Mouse (Mus musculus) heart, embryonic 16.5 days (tissue): Measurements from ENCODE around the gene Ddx43. TPM values are rescaled to one million over a fixed set of nuclear protein-coding genes. Genes with fewer than 3 reads are reported as not detected.

ENCODE experiments used
- ATAC-seq: fragments of 200-750 bp; cut with Nextera tagmentation; replicated peaks from 2 replicates; pipeline ENCODE4 v1.8.0; 2017; ENCODE audit warnings: moderate number of reproducible peaks; ENCODE audit not compliant: insufficient read depth, low FRiP score; ENCODE audit errors: extremely low read depth
- H3K27ac ChIP-seq: fragments of 300-500 bp; sonication (generic); 2 replicates; pipeline ENCODE4 v1.5.1; 2014; ENCODE audit warnings: mild to moderate bottlenecking, low read length, control low read depth, moderate library complexity
- H3K27me3 ChIP-seq: fragments of 300-500 bp; sonication (generic); 2 replicates; pipeline ENCODE4 v1.6.1; 2014; ENCODE audit warnings: low read length, mixed read lengths; ENCODE audit not compliant: control insufficient read depth, insufficient read depth
- H3K36me3 ChIP-seq: fragments of 300-500 bp; sonication (generic); 2 replicates; pipeline ENCODE4 v1.6.1; 2014; ENCODE audit not compliant: control insufficient read depth, insufficient read depth
- H3K4me1 ChIP-seq: fragments of 300-500 bp; sonication (generic); 2 replicates; pipeline ENCODE4 v1.6.1; 2014; ENCODE audit warnings: low read length, mixed read lengths; ENCODE audit not compliant: control insufficient read depth, insufficient read depth
- H3K4me2 ChIP-seq: fragments of 300-500 bp; sonication (generic); 2 replicates; pipeline ENCODE4 v1.6.1; 2014; ENCODE audit warnings: low read depth, mild to moderate bottlenecking, control low read depth, low read length
- H3K4me3 ChIP-seq: fragments of 300-500 bp; sonication (generic); 2 replicates; pipeline ENCODE4 v1.5.1; 2014; ENCODE audit warnings: mild to moderate bottlenecking, control low read depth, low read length
- H3K9ac ChIP-seq: fragments of 300-500 bp; sonication (generic); 2 replicates; pipeline ENCODE4 v1.6.1; 2014; ENCODE audit warnings: low read length, control low read depth
- H3K9me3 ChIP-seq: fragments of 300-500 bp; sonication (generic); replicated peaks from 2 replicates; pipeline ENCODE4 v1.6.1; 2016; ENCODE audit warnings: low read length; ENCODE audit not compliant: control insufficient read depth
- WGBS: fragments of 180-500 bp; shearing (Covaris S2); extraction: QIAGEN DNeasy Blood & Tissue Kit; methylation state at CpG from one replicate; pipeline ENCODE4 v1.1.7; 2014; 5-methylcytosine and 5-hydroxymethylcytosine counted together
- polyA plus RNA-seq: library from polyadenylated mRNA; unstranded; fragments of >200 nt; fragmentation: Nextera tagmentation; extraction: Ambion mirVana; gene quantifications from 2 replicates; pipeline ENCODE4 v1.2.1, GENCODE M21; 2015

Gene Ddx43
- polyA plus RNA-seq, 1 experiment from 2014 or later, result 0.08 TPM

DNA sequence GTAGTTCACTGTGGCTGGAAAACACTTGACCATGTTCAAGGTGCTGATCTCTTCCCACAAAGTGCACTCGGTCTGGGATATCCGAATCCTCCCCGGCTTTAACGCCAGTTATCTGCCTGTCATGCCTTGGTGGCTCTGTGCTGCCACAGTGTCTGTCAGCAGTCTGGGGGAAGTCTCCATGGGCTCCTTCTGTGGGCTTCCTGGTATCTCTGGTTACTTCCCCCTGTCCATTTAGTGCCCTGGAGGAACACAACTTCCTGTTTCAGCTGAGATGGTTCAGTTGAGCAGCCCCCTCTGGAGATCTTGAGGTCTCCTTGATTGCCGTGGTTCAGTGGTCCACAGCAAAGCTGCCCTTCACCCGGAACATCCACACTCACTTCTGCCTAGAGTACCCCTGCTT, 32.6 kb downstream of the Ddx43 start:
- no peak for ATAC-seq
- Histone ChIP-seq H3K4me3 (no peak overlapping the region), H3K27me3 (peaks cover 2% of the 10 kb centered on the region; the same call in 1 of the 2 replicates), H3K4me1 (0 out of 2 replicates have a peak, but pooled peaks cover 2% of the 10 kb centered on the region), H3K4me2 (no peak overlapping the region), H3K27ac (no peak overlapping the region), H3K9me3 (no peaks in the 10 kb centered on the region), H3K36me3 (no peaks in the 10 kb centered on the region), H3K9ac (no peak overlapping the region)
- 67% methylated on average over 6 of the region's 6 CpGs for WGBS

DNA sequence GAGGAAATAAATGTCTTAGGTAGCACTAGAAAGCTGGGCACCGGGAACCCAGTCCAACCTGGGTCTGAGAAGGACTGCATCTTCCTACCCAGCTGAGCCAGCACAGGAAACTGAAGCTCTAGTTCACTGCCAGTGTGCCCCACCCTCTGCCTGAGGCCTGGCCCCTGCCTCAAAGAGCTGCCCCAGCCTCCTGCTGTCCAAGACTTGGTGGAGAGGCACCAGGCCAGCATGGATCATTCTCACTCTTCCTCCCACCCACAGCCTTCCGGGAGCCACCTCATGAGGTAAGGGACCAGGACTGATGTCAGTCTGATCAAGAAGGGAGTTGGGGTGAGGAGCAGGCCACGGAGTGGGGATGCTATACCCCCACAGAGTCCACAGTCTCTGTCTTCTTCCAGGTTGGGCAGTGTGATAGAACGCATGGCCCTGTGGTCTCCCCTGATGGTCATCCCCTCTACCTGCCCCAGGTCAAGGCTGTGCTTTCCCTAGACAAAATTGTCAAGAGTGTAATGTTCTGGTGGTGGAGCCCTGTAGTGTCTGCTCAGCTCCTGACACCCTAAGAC, 33.4 kb downstream of the Ddx43 start:
- H3K9ac ChIP-seq, result no peak overlapping the region
- no peaks in the 10 kb centered on the region for H3K9me3 ChIP-seq
- no peak overlapping the region for H3K4me3 ChIP-seq
- 83% methylated on average over 4 of the region's 4 CpGs for WGBS
- no peak overlapping the region for H3K4me2 ChIP-seq
- no peak for ATAC-seq
- 0 out of 2 replicates have a peak, but pooled peaks cover 2% of the 10 kb centered on the region for H3K4me1 ChIP-seq
- no peaks in the 10 kb centered on the region for H3K36me3 ChIP-seq
- H3K27ac ChIP-seq, result no peak overlapping the region
- H3K27me3 ChIP-seq, result peaks cover 2% of the 10 kb centered on the region; the same call in 1 of the 2 replicates

DNA sequence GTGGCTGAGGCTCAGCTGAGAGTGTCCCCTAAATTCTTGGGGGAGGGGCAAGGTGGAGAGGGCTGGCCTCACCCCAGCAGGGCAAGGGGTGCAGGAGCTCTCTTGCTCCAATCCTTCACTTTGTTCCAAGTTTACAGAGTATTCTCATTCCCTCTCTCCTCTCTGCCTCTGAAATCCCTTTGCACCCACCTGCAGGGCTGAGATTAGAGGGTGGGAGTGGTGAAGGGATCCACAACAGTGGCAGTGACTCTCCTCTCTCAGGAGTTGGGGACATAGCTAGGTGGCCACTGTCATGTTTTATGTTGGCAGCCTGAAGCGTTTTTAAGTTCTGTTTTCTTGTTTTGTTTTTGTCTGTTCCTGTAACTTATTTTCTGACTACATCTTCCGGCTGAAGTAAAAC, 34.0 kb downstream of the Ddx43 start:
- WGBS, result 61% methylated on average over 2 of the region's 2 CpGs
- Histone ChIP-seq H3K4me1 (0 out of 2 replicates have a peak, but pooled peaks cover 2% of the 10 kb centered on the region), H3K36me3 (no peaks in the 10 kb centered on the region), H3K27me3 (peaks cover 2% of the 10 kb centered on the region; the same call in 1 of the 2 replicates), H3K4me3 (no peak overlapping the region), H3K9ac (no peak overlapping the region), H3K9me3 (no peaks in the 10 kb centered on the region), H3K4me2 (no peak overlapping the region), H3K27ac (no peak overlapping the region)
- ATAC-seq, result no peak

DNA sequence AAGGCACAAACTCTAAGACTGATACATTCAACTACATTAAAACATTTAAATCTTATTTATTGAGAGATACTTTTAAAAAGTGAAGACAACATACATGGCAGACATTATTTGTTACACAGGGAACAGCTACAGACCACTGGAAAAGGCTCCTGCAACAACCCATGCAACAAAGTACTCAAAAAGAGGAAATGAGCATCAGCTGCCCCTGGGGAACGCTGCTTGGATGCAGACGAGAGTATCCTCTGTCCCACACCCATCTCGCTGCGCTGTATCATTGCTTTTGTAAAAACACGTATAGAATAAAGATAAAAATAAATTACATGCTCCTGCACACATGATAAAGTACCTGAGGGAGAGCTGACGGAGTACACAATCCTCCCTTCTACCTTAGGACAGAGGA, 34.9 kb downstream of the Ddx43 start:
- H3K9me3 ChIP-seq, result no peaks in the 10 kb centered on the region
- H3K36me3 ChIP-seq, result no peaks in the 10 kb centered on the region
- H3K9ac ChIP-seq, result no peak overlapping the region
- ATAC-seq, result no peak
- WGBS, result 78% methylated on average over 6 of the region's 6 CpGs
- no peak overlapping the region for H3K27ac ChIP-seq
- H3K27me3 ChIP-seq, result peaks cover 2% of the 10 kb centered on the region; the same call in 1 of the 2 replicates
- 0 out of 2 replicates have a peak, but pooled peaks cover 2% of the 10 kb centered on the region for H3K4me1 ChIP-seq
- H3K4me2 ChIP-seq, result no peak overlapping the region
- no peak overlapping the region for H3K4me3 ChIP-seq

DNA sequence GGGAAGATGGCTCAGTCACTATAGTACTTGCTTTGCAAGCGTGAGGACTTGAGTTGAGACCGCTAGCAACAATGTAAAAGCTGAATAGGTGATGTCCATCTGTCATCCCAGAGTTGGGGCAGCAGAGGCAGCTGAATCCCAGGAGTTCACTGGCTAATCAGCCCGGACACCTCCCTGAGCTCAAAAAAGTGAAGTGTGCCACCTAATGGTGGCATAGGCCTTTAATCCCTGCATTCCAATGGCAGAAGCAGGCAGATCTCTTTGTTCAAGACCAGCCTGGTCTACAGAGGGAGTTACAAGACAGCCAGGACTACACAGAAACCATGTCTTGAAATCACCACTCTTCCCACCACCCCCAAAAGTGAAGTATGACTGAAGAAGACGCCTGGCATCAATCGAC, 36.9 kb downstream of the Ddx43 start:
- Histone ChIP-seq H3K27ac (no peak overlapping the region), H3K9me3 (no peaks in the 10 kb centered on the region), H3K4me2 (no peak overlapping the region), H3K4me1 (0 out of 2 replicates have a peak, but pooled peaks cover 2% of the 10 kb centered on the region), H3K4me3 (no peak overlapping the region), H3K9ac (no peak overlapping the region), H3K27me3 (peaks cover 2% of the 10 kb centered on the region; the same call in 1 of the 2 replicates), H3K36me3 (no peaks in the 10 kb centered on the region)
- 87% methylated on average over 5 of the region's 5 CpGs for WGBS
- ATAC-seq, result no peak

DNA sequence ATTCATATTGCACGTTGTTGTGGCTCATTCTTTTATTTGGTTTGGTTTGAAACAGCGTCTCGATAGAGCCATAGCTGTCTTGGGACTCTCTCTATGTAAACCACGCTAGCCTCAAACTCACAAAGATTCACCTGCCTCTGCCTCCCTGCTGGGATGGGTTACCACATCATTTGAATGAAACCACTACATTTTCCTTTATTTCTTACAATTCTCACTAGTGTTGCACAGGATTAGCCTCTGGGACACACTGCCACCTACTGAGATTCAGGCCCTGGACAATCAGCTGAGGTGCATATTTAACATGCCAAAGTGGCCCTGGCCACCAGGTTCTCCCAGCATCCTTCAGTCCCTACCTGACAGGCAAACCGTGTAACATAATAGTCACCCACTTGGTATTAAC, 43.8 kb downstream of the Ddx43 start:
- ATAC-seq, result no peak
- 69% methylated on average over 5 of the region's 5 CpGs for WGBS
- peaks cover 26% of the 10 kb centered on the region for H3K27me3 ChIP-seq

DNA sequence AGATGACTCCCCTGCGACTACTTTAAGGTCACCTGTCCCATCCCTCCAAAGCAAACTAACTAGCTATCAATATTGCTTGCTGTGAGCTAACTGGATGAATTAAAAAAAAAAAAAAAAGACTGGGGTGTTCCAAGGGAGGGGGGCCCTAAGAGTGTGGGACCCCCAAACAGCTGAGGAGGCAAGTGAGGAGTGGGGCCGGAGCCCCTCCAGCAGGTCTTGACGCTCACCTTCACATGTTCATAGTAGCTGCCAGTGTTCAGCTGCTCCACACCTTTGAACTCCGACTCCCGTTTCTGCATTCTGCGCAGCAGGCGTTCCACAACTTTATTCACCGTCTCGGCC, 46.6 kb downstream of the Ddx43 start:
- H3K9ac ChIP-seq, result peak overlapping the region; percentile 75
- no peaks in the 10 kb centered on the region for H3K36me3 ChIP-seq
- H3K4me1 ChIP-seq, result 0 out of 2 replicates have a peak, but pooled peaks cover 3% of the 10 kb centered on the region
- peak overlapping the region; percentile 66 for H3K4me3 ChIP-seq
- 3% methylated on average over 9 of the region's 9 CpGs for WGBS
- peak overlapping the region; percentile 93 for H3K4me2 ChIP-seq
- H3K27ac ChIP-seq, result no peak overlapping the region
- H3K9me3 ChIP-seq, result no peaks in the 10 kb centered on the region
- H3K27me3 ChIP-seq, result peaks cover 38% of the 10 kb centered on the region
- no peak for ATAC-seq

More for the DNA sequence above, 43.8 kb downstream of the Ddx43 start:
- H3K4me2 ChIP-seq, result no peak overlapping the region
- no peak overlapping the region for H3K9ac ChIP-seq
- 0 out of 2 replicates have a peak, but pooled peaks cover 3% of the 10 kb centered on the region for H3K4me1 ChIP-seq
- H3K9me3 ChIP-seq, result no peaks in the 10 kb centered on the region
- no peaks in the 10 kb centered on the region for H3K36me3 ChIP-seq
- H3K27ac ChIP-seq, result no peak overlapping the region
- H3K4me3 ChIP-seq, result no peak overlapping the region

DNA sequence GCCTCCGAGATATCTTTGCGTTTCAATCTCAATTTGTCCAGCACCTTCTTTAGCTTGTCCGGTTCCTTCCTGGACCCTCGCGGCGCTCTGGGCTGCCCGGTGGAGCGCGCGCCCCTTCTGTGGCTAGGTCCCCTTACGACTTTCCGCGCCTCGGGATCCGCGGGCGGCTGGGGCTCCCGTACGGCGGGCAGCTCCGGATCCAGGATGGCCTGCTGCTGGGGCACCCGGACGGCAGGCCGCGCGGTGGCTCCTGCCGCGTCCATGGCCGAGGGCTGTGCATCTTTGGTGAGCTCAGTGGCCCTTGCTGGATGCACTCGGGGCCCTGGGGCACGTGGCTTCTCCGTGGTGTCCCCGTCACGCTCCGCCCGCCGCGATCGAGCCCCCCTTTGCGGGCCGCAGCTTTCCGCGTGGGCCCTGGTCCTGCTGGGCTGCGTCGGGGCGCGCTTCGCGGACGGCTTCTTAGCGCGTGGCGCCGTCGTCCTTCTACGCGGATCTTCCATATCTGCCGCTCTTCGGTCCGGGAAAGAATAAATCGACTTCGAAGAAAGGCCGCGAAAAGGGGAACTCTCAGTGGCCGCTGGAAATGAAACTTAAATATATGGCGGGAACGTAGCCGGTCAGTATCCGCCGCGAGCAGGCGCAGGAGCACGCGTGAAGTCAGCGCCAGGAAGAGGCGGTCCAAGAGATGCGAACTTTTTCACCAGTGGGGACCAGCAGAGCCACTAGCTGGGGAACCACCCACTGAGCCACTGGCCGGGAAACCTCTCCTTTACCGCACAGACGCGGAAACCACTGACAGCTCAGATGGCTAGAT, 47.2 kb downstream of the Ddx43 start, which contains the start of gene Cgas:
Cgas (minus strand) TSS at position 659 of the 814 bp plus-strand sequence.
- no peak within 1 kb of the TSS for H3K27ac ChIP-seq
- ATAC-seq, result peak; percentile 47
- peak within 1 kb of the TSS; percentile 66 for H3K4me3 ChIP-seq
- peak within 1 kb of the TSS; percentile 75 for H3K9ac ChIP-seq
- under 1% methylated on average over 81 of the region's 81 CpGs for WGBS
- no peaks in the 10 kb centered on the region for H3K36me3 ChIP-seq
- H3K4me1 ChIP-seq, result 0 out of 2 replicates have a peak, but pooled peaks cover 3% of the 10 kb centered on the region
- H3K9me3 ChIP-seq, result no peaks in the 10 kb centered on the region
- H3K4me2 ChIP-seq, result peak within 1 kb of the TSS; percentile 93
- H3K27me3 ChIP-seq, result peaks cover 38% of the 10 kb centered on the region

DNA sequence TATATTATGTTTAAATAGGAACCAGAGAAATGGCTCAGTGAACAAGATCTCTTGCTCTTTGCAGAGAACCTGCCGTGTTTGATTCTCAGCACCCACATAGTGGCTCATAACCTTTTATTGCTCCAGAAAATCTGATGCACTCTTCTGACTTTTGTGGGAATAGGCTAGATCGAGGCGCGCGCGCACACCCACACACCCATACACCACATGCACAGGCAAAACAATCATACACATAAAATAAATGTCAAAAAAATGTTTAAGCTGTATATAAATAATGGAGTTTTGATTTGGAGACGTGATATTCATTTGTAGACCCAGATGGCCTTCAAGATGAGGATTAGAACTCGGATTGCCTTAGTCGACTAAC, 52.0 kb downstream of the Ddx43 start:
- peak overlapping the region; percentile 87 for H3K4me2 ChIP-seq
- H3K27ac ChIP-seq, result no peak overlapping the region
- H3K36me3 ChIP-seq, result peaks cover 8% of the 10 kb centered on the region; the same call in 1 of the 2 replicates
- H3K4me1 ChIP-seq, result peaks cover 10% of the 10 kb centered on the region
- 0 out of 2 replicates have a peak, but pooled peaks have one; percentile 4 for ATAC-seq
- H3K27me3 ChIP-seq, result peaks cover 21% of the 10 kb centered on the region
- peak overlapping the region; percentile 95 for H3K9ac ChIP-seq
- no peaks in the 10 kb centered on the region for H3K9me3 ChIP-seq
- 28% methylated on average over 9 of the region's 9 CpGs for WGBS
- peak overlapping the region; percentile 99 for H3K4me3 ChIP-seq
